Mouse (Mus musculus) small intestine, adult 2 months (tissue): Measurements from ENCODE around the gene Fpgt. TPM values are rescaled to one million over a fixed set of nuclear protein-coding genes. Genes with fewer than 3 reads are reported as not detected.

Source experiments
- H3K27ac ChIP-seq: fragments of 200-500 bp; 2 replicates; pipeline ENCODE4 v1.5.1; 2012; ENCODE audit warnings: low read depth, low read length, control low read depth, inconsistent platforms; ENCODE audit not compliant: insufficient read depth
- H3K27me3 ChIP-seq: fragments of 200-500 bp; 2 replicates; pipeline ENCODE4 v1.6.1; 2012; ENCODE audit warnings: mild to moderate bottlenecking, moderate library complexity, low read length, inconsistent platforms; ENCODE audit not compliant: control insufficient read depth, insufficient read depth
- H3K36me3 ChIP-seq: fragments of 200-500 bp; 2 replicates; pipeline ENCODE4 v1.6.1; 2012; ENCODE audit warnings: mild to moderate bottlenecking, low read length, control low read depth, inconsistent platforms; ENCODE audit not compliant: control insufficient read depth, insufficient read depth
- H3K4me1 ChIP-seq: fragments of 200-500 bp; 2 replicates; pipeline ENCODE4 v1.6.1; 2012; ENCODE audit warnings: low read length, inconsistent platforms, mixed read lengths; ENCODE audit not compliant: control insufficient read depth, insufficient read depth, insufficient read length
- H3K4me3 ChIP-seq: fragments of 200-500 bp; 2 replicates; pipeline ENCODE4 v1.5.1; 2012; ENCODE audit warnings: low read depth, mild to moderate bottlenecking, control low read depth, inconsistent platforms, low read length, moderate library complexity
- CTCF ChIP-seq: fragments of 200-500 bp; IDR thresholded peaks from 2 replicates; pipeline ENCODE4 v1.5.1; 2012; ENCODE audit warnings: low read depth, mild to moderate bottlenecking, control low read depth, inconsistent platforms, low read length, moderate library complexity, mixed read lengths; ENCODE audit not compliant: insufficient replicate concordance, insufficient read length; ENCODE audit errors: extremely low read depth
- POLR2A ChIP-seq: fragments of 200-500 bp; IDR thresholded peaks from 2 replicates; pipeline ENCODE4 v1.6.1; 2012; ENCODE audit warnings: low read depth, mild to moderate bottlenecking, control low read depth, inconsistent platforms, low read length, moderate library complexity
- WGBS: fragments of 180-500 bp; shearing (Covaris S2); methylation state at CpG from one replicate; pipeline ENCODE4 v1.1.7; 2018; 5-methylcytosine and 5-hydroxymethylcytosine counted together
- polyA plus RNA-seq: library from polyadenylated mRNA; depleted of rRNA; stranded (reverse); fragments of >200 nt; gene quantifications from 2 replicates; pipeline ENCODE4 v1.2.3, GENCODE M21; 2012

Gene Fpgt
- polyA plus RNA-seq, 1 experiment: 2.6 TPM

- Histone ChIP-seq H3K27ac (no peak overlapping the region), H3K4me3 (no peak overlapping the region), H3K27me3 (no peaks in the 10 kb centered on the region), H3K36me3 (no peaks in the 10 kb centered on the region), H3K4me1 (no peaks in the 10 kb centered on the region)
- TF ChIP-seq POLR2A: no peak
- no peak for TF ChIP-seq CTCF
Measured at GRCm38 (mm10) chr3:155059449-155059822, 33.8 kb downstream of the Fpgt start.

GRCm38 (mm10) chr3:155058800-155059448 is 34.3 kb downstream of the Fpgt start:
- no peak overlapping the region for H3K4me3 ChIP-seq
- no peak overlapping the region for H3K27ac ChIP-seq
- 36% methylated on average over 6 of the region's 6 CpGs for WGBS
- H3K27me3 ChIP-seq: no peaks in the 10 kb centered on the region
- TF ChIP-seq POLR2A (no peak), CTCF (no peak)
- no peaks in the 10 kb centered on the region for H3K4me1 ChIP-seq
- no peaks in the 10 kb centered on the region for H3K36me3 ChIP-seq

GRCm38 (mm10) chr3:155057566-155057965 is 35.6 kb downstream of the Fpgt start:
- Histone ChIP-seq H3K27ac (no peak overlapping the region), H3K4me3 (no peak overlapping the region), H3K36me3 (no peaks in the 10 kb centered on the region), H3K4me1 (no peaks in the 10 kb centered on the region), H3K27me3 (no peaks in the 10 kb centered on the region)
- TF ChIP-seq POLR2A: no peak

GRCm38 (mm10) chr3:155056606-155057005 is 36.6 kb downstream of the Fpgt start:
- H3K4me1 ChIP-seq: no peaks in the 10 kb centered on the region
- TF ChIP-seq CTCF (no peak), POLR2A (no peak)
- no peak overlapping the region for H3K27ac ChIP-seq
- no peaks in the 10 kb centered on the region for H3K27me3 ChIP-seq
- H3K36me3 ChIP-seq: no peaks in the 10 kb centered on the region
- H3K4me3 ChIP-seq: no peak overlapping the region

GRCm38 (mm10) chr3:155055231-155055916 is 37.8 kb downstream of the Fpgt start, which contains the start of gene Tnni3k:
Gene Tnni3k (minus strand): TSS chr3:155055407.
- WGBS: 60% methylated on average over 6 of the region's 6 CpGs
- no peak for TF ChIP-seq CTCF
- TF ChIP-seq POLR2A: no peak
- Histone ChIP-seq H3K36me3 (no peaks in the 10 kb centered on the region), H3K27ac (no peak within 1 kb of the TSS), H3K27me3 (no peaks in the 10 kb centered on the region), H3K4me3 (no peak within 1 kb of the TSS), H3K4me1 (no peaks in the 10 kb centered on the region)

- no peak for TF ChIP-seq CTCF
- no peak for TF ChIP-seq POLR2A
- no peaks in the 10 kb centered on the region for H3K27me3 ChIP-seq
- WGBS: 19% methylated on average over 1 of the region's 1 CpGs
- no peaks in the 10 kb centered on the region for H3K4me1 ChIP-seq
- no peaks in the 10 kb centered on the region for H3K36me3 ChIP-seq
- no peak overlapping the region for H3K27ac ChIP-seq
- H3K4me3 ChIP-seq: no peak overlapping the region
Measured at GRCm38 (mm10) chr3:155053189-155053588, 40.0 kb downstream of the Fpgt start.

GRCm38 (mm10) chr3:155052021-155052420 is 41.2 kb downstream of the Fpgt start:
- H3K27me3 ChIP-seq: no peaks in the 10 kb centered on the region
- no peak overlapping the region for H3K4me3 ChIP-seq
- no peak for TF ChIP-seq CTCF
- TF ChIP-seq POLR2A: no peak
- H3K4me1 ChIP-seq: no peaks in the 10 kb centered on the region
- H3K27ac ChIP-seq: no peak overlapping the region
- no peaks in the 10 kb centered on the region for H3K36me3 ChIP-seq
